Mouse (Mus musculus): ENCODE results near the gene Ceacam15. TPM values are rescaled to one million over a fixed set of nuclear protein-coding genes. Genes with fewer than 3 reads are reported as not detected.

The Ceacam15 gene
- polyA plus RNA-seq, 1 experiment from 2014 or later: not detected

GRCm38 (mm10) chr7:16623687-16624086, 51.8 kb downstream of the Ceacam15 start:
- Histone ChIP-seq H3K27ac (replicated peaks; ENCODE audit: low read depth, low read length) (no peak overlapping the region), H3K27me3 (ENCODE audit: control insufficient read depth, insufficient read depth, low read length) (no peaks in the 10 kb centered on the region), H3K4me2 (ENCODE audit: low read depth, severe bottlenecking) (no peak overlapping the region), H3K4me3 (ENCODE audit: low read depth, low read length) (no peak overlapping the region), H3K36me3 (ENCODE audit: control insufficient read depth, insufficient read depth, low read length) (no peaks in the 10 kb centered on the region), H3K4me1 (ENCODE audit: control insufficient read depth, insufficient read depth, low read length) (peaks cover under 1% of the 10 kb centered on the region; the same call in 1 of the 2 replicates), H3K9ac (ENCODE audit: low read length) (no peak overlapping the region), H3K9me3 (ENCODE audit: control insufficient read depth, low read length) (no peaks in the 10 kb centered on the region)
- ATAC-seq (ENCODE audit: insufficient number of reproducible peaks, low FRiP score, low TSS enrichment, low read depth): no peak
- no peak for DNase-seq (ENCODE audit: low spot score)

- ATAC-seq (ENCODE audit: insufficient number of reproducible peaks, low FRiP score, low TSS enrichment, low read depth) (no peak), DNase-seq (ENCODE audit: low spot score) (no peak)
- H3K4me1 ChIP-seq (ENCODE audit: control insufficient read depth, insufficient read depth, low read length): peaks cover 4% of the 10 kb centered on the region; the same call in 1 of the 2 replicates
- H3K4me2 ChIP-seq (ENCODE audit: low read depth, severe bottlenecking): no peak overlapping the region
- 40% methylated on average over 4 of the region's 4 CpGs for WGBS
- H3K9ac ChIP-seq (ENCODE audit: low read length): no peak overlapping the region
- H3K36me3 ChIP-seq (ENCODE audit: control insufficient read depth, insufficient read depth, low read length): no peaks in the 10 kb centered on the region
- H3K9me3 ChIP-seq (ENCODE audit: control insufficient read depth, low read length): no peaks in the 10 kb centered on the region
- H3K27me3 ChIP-seq (ENCODE audit: control insufficient read depth, insufficient read depth, low read length): no peaks in the 10 kb centered on the region
- H3K27ac ChIP-seq (replicated peaks; ENCODE audit: low read depth, low read length): no peak overlapping the region
- H3K4me3 ChIP-seq (ENCODE audit: low read depth, low read length): no peak overlapping the region
Observed at GRCm38 (mm10) chr7:16623131-16623530, 52.4 kb downstream of the Ceacam15 start.

Other genes with a start within 250 kb of the Ceacam15 start
- gene Tmem160, start 222.9 kb downstream of the Ceacam15 start, polyA plus RNA-seq (2014; fragmentation: Nextera tagmentation; extraction: Ambion mirVana): 62.0 and 71.4 TPM in 2 replicates
- gene Npas1, start 198.0 kb downstream of the Ceacam15 start, polyA plus RNA-seq (2014; fragmentation: Nextera tagmentation; extraction: Ambion mirVana): 0.10 TPM in 1 of 2 replicates, not detected in the other
- gene Arhgap35, start 60.7 kb downstream of the Ceacam15 start, polyA plus RNA-seq (2014; fragmentation: Nextera tagmentation; extraction: Ambion mirVana): 31.0 and 36.5 TPM in 2 replicates
- gene Ceacam9, start 46.2 kb upstream of the Ceacam15 start, polyA plus RNA-seq (2014; fragmentation: Nextera tagmentation; extraction: Ambion mirVana): not detected in 2 replicates
- 261 and 266 TPM in 2 replicates for gene Ap2s1, start 62.7 kb upstream of the Ceacam15 start, polyA plus RNA-seq (2014; fragmentation: Nextera tagmentation; extraction: Ambion mirVana)
- 28.5 and 30.9 TPM in 2 replicates for gene Slc1a5, start 105.6 kb upstream of the Ceacam15 start, polyA plus RNA-seq (2014; fragmentation: Nextera tagmentation; extraction: Ambion mirVana)
- 125 and 128 TPM in 2 replicates for gene Strn4, start 140.2 kb upstream of the Ceacam15 start, polyA plus RNA-seq (2014; fragmentation: Nextera tagmentation; extraction: Ambion mirVana)
- gene Fkrp, start 141.0 kb upstream of the Ceacam15 start, polyA plus RNA-seq (2014; fragmentation: Nextera tagmentation; extraction: Ambion mirVana): 25.4 and 29.3 TPM in 2 replicates
- gene Prkd2, start 167.2 kb upstream of the Ceacam15 start, polyA plus RNA-seq (2014; fragmentation: Nextera tagmentation; extraction: Ambion mirVana): 16.6 and 16.8 TPM in 2 replicates
- 14.6 and 15.7 TPM in 2 replicates for gene Dact3, start 199.6 kb upstream of the Ceacam15 start, polyA plus RNA-seq (2014; fragmentation: Nextera tagmentation; extraction: Ambion mirVana)
- gene Gng8, start 216.1 kb upstream of the Ceacam15 start, polyA plus RNA-seq (2014; fragmentation: Nextera tagmentation; extraction: Ambion mirVana): 13.9 and 15.9 TPM in 2 replicates
- gene Ptgir, start 230.8 kb upstream of the Ceacam15 start, polyA plus RNA-seq (2014; fragmentation: Nextera tagmentation; extraction: Ambion mirVana): 0.24 and 0.44 TPM in 2 replicates
- gene Calm3, start 248.4 kb upstream of the Ceacam15 start, polyA plus RNA-seq (2014; fragmentation: Nextera tagmentation; extraction: Ambion mirVana): 176 and 201 TPM in 2 replicates